Mouse (Mus musculus) ES-Bruce4 (cell line): Measurements from ENCODE around the gene Rasa4. TPM values are rescaled to one million over a fixed set of nuclear protein-coding genes. Genes with fewer than 3 reads are reported as not detected.
"Not testable (repeated sequence)": the region's sequence is repeated elsewhere in the genome, so short reads cannot be mapped to it uniquely, and the experiment has no call there.

Experiments
- H3K27ac ChIP-seq: 2 replicates; pipeline ENCODE4 v1.5.1; 2012; ENCODE audit warnings: low read length, inconsistent platforms; ENCODE audit not compliant: insufficient read depth
- H3K27me3 ChIP-seq: 2 replicates; pipeline ENCODE4 v1.6.1; 2012; ENCODE audit warnings: mild to moderate bottlenecking, low read length, inconsistent platforms; ENCODE audit not compliant: control insufficient read depth, poor library complexity, insufficient read depth, severe bottlenecking
- H3K36me3 ChIP-seq: 2 replicates; pipeline ENCODE4 v1.6.1; 2012; ENCODE audit warnings: inconsistent platforms, mild to moderate bottlenecking, low read length, moderate library complexity; ENCODE audit not compliant: control insufficient read depth, poor library complexity, insufficient read depth, severe bottlenecking
- H3K4me1 ChIP-seq: one replicate; pipeline ENCODE4 v1.8.1; 2011; ENCODE audit warnings: low read length; ENCODE audit not compliant: control insufficient read depth, insufficient read depth
- H3K4me3 ChIP-seq: 2 replicates; pipeline ENCODE4 v1.5.1; 2011; ENCODE audit warnings: low read depth, mild to moderate bottlenecking, low read length
- H3K9ac ChIP-seq: 2 replicates; pipeline ENCODE4 v1.6.1; 2012; ENCODE audit warnings: low read depth, mild to moderate bottlenecking, inconsistent platforms; ENCODE audit not compliant: poor library complexity, severe bottlenecking
- H3K9me3 ChIP-seq: replicated peaks from 2 replicates; pipeline ENCODE4 v1.6.1; 2012; ENCODE audit warnings: mild to moderate bottlenecking, low read length, inconsistent platforms; ENCODE audit not compliant: control insufficient read depth, poor library complexity, insufficient read depth, severe bottlenecking
- CTCF ChIP-seq: IDR thresholded peaks from one replicate; pipeline ENCODE4 v1.8.1; 2011; ENCODE audit warnings: low read depth, low read length
- EP300 ChIP-seq: IDR thresholded peaks from 2 replicates; pipeline ENCODE4 v1.6.1; 2011; ENCODE audit warnings: low read depth, low read length; ENCODE audit not compliant: insufficient read depth
- POLR2A ChIP-seq: IDR thresholded peaks from one replicate; pipeline ENCODE4 v1.8.1; 2011; ENCODE audit warnings: low read length; ENCODE audit not compliant: insufficient read depth
- polyA plus RNA-seq: library from polyadenylated mRNA; stranded (reverse); fragments of >200 nt; gene quantifications from 2 replicates; pipeline ENCODE4 v1.2.4, GENCODE M21; 2011; ENCODE audit warnings: low read depth; ENCODE audit not compliant: missing spikeins, insufficient read depth, insufficient read length

The Rasa4 gene
- polyA plus RNA-seq, 1 experiment = 5.9 TPM

DNA sequence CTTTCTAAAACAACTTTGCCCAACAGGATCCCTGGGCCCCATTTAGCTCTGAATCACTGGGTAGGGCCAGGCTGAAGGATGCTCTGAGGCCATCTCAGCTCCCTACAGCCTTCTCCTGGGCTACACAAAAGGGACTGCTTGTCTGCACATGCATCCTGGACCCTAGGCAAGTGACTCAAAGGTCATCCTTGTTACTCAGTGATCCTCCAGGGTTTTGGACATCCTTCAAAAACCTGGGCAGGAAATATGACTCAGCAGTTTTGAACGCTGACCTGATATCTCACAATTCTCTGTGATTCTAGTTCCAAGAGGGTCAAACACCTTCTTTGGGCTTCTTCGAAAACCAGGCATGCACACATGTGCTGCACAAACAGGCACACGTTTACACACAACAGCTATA is 25.3 kb downstream of the Rasa4 start:
- Histone ChIP-seq H3K9ac (no peak overlapping the region), H3K36me3 (no peaks in the 10 kb centered on the region), H3K9me3 (no peaks in the 10 kb centered on the region), H3K27me3 (no peaks in the 10 kb centered on the region), H3K27ac (peak overlapping the region; percentile 22), H3K4me1 (peaks cover 6% of the 10 kb centered on the region), H3K4me3 (no peak overlapping the region)
- TF ChIP-seq EP300 (no peak), POLR2A (no peak), CTCF (no peak)

DNA sequence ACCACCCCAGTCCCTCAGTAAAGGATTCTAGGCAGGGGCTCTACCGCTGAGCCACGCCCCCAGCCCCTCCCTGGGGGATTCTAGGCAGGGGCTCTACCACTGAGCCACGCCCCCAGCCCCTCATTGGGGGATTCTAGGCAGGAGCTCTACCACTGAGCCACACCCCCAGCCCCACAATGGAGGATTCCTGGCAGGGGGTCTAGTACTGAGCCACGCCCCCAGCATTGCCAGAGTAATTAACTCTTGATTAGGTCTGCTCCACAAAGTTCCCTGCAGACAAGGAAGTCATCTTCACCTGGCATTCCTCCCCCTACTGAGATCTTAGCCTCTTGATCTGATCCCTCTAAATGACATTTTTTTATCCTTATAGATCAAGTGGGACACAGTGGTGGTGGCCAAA is 29.8 kb downstream of the Rasa4 start:
- H3K4me3 ChIP-seq, H3K9ac ChIP-seq, H3K27me3 ChIP-seq, H3K9me3 ChIP-seq, H3K4me1 ChIP-seq, H3K36me3 ChIP-seq: not testable (repeated sequence)
- H3K27ac ChIP-seq = 0 out of 2 replicates have a peak overlapping the region, but pooled peaks have one; percentile 21

DNA sequence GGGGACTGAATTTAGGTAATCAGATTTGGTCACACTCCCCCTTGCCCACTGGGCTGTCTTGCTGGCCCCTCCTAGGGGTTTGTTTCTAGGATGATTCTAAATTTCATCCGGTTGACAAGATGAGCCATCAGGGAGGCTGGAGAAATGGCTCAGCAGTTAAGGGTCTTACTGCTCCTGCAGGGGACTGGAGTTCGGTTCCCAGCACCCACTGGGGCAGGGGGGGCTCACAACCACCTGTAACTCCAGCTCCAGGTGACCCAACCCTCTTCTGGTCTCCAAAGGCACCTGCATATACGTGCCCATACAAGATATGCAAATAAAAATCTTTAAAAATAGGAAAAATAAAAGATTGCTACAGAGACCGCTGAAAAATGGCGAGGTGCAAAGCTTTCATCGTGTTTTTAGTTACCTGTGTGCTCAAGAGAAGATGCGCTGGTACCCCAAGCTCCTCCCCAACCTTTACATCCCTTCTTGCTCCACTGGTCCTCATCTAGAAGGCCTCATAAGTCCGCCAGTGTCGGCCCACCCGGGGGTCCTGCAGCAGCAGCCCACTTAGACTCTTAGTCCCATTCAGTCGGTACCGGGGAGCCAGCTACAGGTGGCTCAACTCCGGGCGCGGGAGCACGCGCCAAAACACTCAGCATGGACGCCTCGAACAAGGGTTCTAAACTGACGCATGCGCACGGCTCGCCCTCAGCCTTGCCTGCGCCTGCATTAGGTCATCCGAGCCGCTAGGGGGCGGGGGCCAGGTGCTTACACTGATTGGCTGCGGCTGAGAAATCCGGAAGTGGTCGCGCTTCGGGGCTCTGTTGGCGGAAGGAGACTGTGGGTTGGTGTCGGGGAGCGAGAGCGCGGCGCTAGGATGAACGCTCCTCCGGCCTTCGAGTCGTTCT is 32.4 kb downstream of the Rasa4 start, which contains the start of gene Polr2j:
Polr2j (plus strand) TSS at position 741 of the 893 bp plus-strand sequence.
- Histone ChIP-seq H3K4me1 (peaks cover 5% of the 10 kb centered on the region), H3K27me3 (no peaks in the 10 kb centered on the region), H3K9me3 (no peaks in the 10 kb centered on the region), H3K27ac (no peak within 1 kb of the TSS), H3K4me3 (peak within 1 kb of the TSS; percentile 92), H3K9ac (peak within 1 kb of the TSS; percentile 81), H3K36me3 (peaks cover 10% of the 10 kb centered on the region)
- TF ChIP-seq POLR2A (peak; percentile 95), EP300 (0 out of 2 replicates have a peak, but pooled peaks have one; percentile 42), CTCF (peak; percentile 93)

DNA sequence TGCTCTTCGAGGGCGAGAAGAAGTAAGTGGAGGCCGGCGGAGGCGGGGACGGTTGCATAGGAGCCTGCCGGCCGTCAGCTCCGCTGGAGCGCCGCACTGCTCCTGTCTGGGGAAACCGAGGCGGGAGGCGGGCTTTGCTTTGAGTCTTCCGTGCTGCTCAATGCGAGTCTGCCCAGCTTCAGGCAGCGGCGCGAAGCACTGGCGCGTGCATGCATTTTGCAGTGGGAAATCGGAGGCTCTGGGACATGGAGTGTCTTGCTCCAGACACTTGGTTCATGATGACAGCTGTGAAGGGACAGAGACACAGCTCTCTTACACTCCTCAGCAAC is 33.0 kb downstream of the Rasa4 start:
- Histone ChIP-seq H3K9ac (peak overlapping the region; percentile 81), H3K27ac (no peak overlapping the region)
- no peak for TF ChIP-seq POLR2A
- TF ChIP-seq EP300 = no peak
- TF ChIP-seq CTCF = no peak

DNA sequence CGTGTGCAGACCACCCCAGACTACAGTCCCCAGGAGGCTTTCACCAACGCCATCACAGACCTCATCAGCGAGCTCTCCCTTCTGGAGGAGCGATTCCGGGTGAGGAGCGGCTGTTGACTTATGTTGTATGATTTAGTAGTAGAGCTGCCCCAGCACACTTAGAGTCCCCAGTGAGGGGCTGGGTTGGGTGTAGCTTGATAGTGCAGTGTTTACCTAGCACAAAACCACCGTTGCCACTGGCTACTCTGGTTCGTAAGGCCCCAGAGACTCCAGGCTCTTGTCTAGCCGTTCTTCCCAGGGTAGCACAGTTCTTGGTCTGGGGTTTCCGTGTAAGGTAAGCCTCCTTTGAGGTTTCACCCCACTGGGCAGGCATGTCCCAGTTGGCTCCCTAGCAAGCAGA is 38.4 kb downstream of the Rasa4 start:
- Histone ChIP-seq H3K27me3 (no peaks in the 10 kb centered on the region), H3K9ac (no peak overlapping the region), H3K4me1 (peaks cover 2% of the 10 kb centered on the region), H3K27ac (no peak overlapping the region), H3K36me3 (peaks cover 40% of the 10 kb centered on the region), H3K4me3 (no peak overlapping the region), H3K9me3 (no peaks in the 10 kb centered on the region)
- TF ChIP-seq EP300 (no peak), CTCF (no peak)

More for the DNA sequence above, 33.0 kb downstream of the Rasa4 start:
- no peaks in the 10 kb centered on the region for H3K9me3 ChIP-seq
- H3K4me3 ChIP-seq = peak overlapping the region; percentile 92
- H3K36me3 ChIP-seq = peaks cover 15% of the 10 kb centered on the region
- no peaks in the 10 kb centered on the region for H3K27me3 ChIP-seq
- peaks cover 5% of the 10 kb centered on the region for H3K4me1 ChIP-seq

DNA sequence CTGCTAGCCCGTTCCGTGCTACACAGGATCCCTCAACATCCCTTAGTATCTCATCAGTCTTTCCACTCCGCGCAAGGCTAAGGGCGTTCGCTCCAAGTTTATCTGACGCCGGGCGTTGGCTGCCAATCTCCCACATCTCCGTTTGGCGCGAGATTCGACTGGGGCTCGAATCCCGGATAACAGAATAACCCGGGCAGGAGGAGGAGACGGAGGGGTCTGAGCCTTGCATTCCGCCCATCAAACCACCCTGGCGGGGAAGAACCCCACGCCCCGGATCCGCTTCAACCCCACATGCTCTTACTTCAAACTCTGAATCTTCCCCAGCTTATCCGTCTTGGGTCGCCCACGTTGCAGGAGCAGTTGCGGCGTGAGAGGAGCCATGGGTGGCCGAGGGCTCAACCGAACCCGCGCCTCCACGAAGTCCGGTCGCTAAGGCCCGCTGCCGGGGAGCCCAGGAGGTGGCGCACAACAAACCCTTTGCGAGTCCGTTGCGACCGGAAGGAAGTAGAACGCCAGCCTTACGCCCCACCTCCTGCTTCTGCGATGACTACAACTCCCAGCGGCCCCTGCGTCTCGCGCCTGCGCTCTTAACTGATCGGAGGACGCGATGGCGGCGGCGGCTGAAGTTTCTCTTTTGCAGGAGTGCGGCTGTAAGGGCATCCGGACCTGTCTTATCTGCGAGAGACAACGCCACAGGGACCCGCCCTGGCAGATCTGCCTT is 52.0 kb downstream of the Rasa4 start, which contains the start of the genes Lrwd1 and Alkbh4:
Lrwd1 (minus strand) TSS at position 504 of the 721 bp plus-strand sequence.
Alkbh4 (plus strand) TSS at position 576 of the 721 bp plus-strand sequence.
- no peaks in the 10 kb centered on the region for H3K36me3 ChIP-seq
- H3K4me1 ChIP-seq = peaks cover 5% of the 10 kb centered on the region
- no peaks in the 10 kb centered on the region for H3K9me3 ChIP-seq
- TF ChIP-seq POLR2A (peak; percentile 69), CTCF (peak; percentile 66), EP300 (no peak)
- H3K4me3 ChIP-seq = peak within 1 kb of the TSS; percentile 97
- no peaks in the 10 kb centered on the region for H3K27me3 ChIP-seq
- peak within 1 kb of the TSS; percentile 82 for H3K9ac ChIP-seq
- H3K27ac ChIP-seq = no peak within 1 kb of the TSS
